Mouse (Mus musculus): ENCODE results near the gene Gne. TPM values are rescaled to one million over a fixed set of nuclear protein-coding genes. Genes with fewer than 3 reads are reported as not detected.

The Gne gene
- 10 to 100 TPM in 1 of 2 experiments, 1 to 10 TPM in 1; 9.5 to 12.4 TPM for total RNA-seq (2021)
- long read RNA-seq, experiment 1, transcript Gne-202 (12 exons, 2,920 nt) = major isoform, 9 of 13 reads
- long read RNA-seq, experiment 1, partial matches to known transcripts = 2 of 13 reads
- long read RNA-seq, experiment 1, other reads (novel, unspliced or antisense) = 2 of 13 reads
- long read RNA-seq, experiment 2, transcript Gne-202 (12 exons, 2,920 nt) = major isoform, 5 of 11 reads
- long read RNA-seq, experiment 2, partial matches to known transcripts = 1 of 11 reads
- long read RNA-seq, experiment 2, other reads (novel, unspliced or antisense) = 5 of 11 reads

DNA sequence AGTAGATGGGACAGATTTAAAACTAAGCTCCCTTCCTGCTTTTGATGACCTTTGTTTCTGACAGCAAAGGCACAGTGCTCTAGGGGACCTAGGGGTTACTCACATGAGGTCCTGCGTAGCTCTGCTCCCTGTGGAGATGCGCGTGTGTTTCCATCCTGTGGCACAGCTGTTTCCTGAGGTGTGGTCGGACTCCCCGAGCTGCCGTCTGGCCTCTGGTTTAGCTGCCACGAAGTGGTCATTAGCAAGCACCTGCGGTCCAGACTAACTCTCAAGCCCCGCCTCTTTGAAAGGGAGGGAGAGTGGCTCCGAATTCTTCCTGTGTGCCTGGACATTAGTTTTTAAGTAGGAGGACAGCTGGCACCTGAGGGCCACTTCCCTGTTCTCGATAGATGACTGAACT lies at the start of gene Gne:
Gne (minus strand) TSS at position 233 of the 400 bp plus-strand sequence.
- DNase-seq (ENCODE audit: low spot score) = no peak

DNA sequence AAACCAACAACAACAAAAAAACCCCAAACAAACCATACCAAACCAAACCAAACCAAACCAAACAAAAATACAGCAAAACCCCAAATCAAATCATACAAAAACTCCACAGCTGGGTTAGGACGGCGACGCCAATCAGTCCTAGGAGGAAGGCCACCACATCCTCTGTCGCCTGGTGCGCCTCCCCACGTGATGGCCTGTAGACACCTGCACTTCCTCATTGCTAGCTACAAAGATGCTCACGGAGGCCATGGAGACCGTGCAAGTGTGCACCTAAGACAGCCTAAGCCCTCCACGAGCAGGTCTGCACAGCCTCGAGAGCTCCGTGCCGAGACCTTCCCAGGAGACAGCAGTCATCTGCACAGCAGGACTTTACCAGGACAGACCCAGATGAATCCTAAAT lies 42.8 kb upstream of the Gne start:
- no peak for DNase-seq (ENCODE audit: low spot score)

- DNase-seq (ENCODE audit: low spot score) = peak; percentile 54
Observed at GRCm38 (mm10) chr4:44119410-44120201, 35.6 kb upstream of the Gne start.

- no peak for DNase-seq (ENCODE audit: low spot score)
Observed at GRCm38 (mm10) chr4:44115046-44115445, 31.1 kb upstream of the Gne start.

DNA sequence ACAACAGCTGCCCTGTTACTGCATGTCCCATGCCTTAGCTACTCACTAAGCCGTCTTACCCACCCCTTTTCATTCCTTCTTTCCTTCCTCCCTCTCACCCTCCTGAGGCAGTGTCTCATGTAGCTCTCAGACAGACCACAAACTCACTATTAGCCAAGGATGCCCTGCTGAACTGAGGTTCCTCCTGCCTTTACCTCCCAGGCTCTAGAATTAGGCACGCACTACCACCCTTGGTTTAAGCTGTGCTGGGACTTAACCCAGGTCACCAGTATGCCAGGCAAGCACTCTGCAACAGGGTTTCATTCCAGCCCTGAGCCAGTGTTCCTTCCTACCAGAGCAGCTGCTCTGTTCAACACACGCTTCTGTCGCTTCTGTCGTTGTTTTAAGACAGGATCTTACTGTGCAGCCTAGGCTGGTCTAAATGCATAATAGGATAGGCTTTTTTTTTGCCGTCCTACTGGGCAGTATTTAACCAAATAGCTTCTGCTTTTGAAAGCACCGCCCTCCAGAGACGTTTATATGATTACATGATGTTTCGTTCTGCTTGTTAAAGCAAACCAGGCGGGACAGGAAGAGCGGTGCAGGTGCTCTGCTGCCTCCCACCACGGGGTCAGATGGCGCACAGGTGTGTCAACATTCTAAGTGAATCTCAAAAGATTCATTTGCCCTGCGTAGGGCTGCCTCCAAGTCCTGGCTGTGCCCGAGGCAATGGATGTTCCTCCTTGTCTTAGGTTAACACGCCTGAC lies 29.6 kb upstream of the Gne start:
- no peak for DNase-seq (ENCODE audit: low spot score)

GRCm38 (mm10) chr4:44112741-44113140 lies 28.8 kb upstream of the Gne start:
- DNase-seq (ENCODE audit: low spot score) = no peak

DNA sequence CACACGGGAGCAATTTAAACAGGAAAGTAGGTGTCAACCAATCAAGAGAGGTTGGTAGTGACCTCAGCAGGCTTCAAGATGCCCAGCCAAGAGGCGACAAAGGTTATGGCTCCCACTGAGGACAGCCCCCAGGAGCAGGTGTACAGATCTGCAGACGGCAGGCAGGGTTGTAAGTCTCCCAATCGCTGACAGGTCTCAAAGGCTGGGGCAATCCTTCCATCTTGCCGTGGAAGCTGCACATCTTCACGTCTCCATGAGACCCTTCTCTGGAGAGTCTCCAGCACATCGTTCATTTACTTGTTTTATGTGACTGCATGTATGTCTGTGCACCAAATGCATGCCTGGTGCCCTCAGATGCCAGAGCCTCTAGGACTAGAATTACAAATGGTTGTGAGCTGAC lies 26.8 kb upstream of the Gne start:
- DNase-seq (ENCODE audit: low spot score) = no peak

DNA sequence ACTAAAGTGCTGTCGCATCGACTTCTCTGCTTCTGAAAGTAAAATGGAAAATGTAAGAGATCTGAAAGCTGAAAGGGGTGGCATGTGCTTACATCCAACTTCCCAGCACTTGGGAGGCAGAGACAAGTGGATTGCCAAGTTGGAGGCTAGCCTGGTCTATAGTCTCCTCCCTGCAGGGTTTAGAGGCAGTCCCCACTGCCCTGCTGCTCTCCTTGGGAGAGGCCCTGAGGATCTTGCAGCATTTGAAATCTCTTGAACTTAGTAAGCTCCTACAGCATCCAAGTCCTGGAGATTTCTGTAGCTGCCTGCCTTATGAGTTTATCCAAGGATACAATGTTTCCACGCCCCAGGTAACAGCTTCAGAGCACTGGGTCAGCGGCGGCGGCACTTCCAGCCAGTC lies 24.3 kb upstream of the Gne start:
- DNase-seq (ENCODE audit: low spot score) = no peak

DNA sequence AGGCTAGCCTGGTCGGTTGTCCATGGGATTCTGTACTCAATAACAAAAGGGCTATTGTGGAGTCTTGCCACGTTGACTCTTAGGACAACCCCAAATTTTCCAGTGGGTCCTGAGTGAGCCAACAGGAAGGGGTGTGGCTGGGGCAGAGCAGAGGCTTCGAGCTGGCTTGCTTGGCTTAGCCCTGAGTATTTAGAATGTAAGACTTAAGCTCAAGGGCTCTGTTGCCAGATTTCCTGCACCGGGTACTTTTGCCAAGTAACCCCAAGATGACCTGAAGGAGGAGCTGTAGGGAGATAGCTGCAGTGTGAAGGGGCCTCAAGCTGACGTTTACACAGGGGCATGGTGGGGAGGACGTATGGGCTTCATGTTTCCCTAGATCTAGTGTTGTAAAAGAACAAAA lies 23.4 kb upstream of the Gne start:
- no peak for DNase-seq (ENCODE audit: low spot score)

DNA sequence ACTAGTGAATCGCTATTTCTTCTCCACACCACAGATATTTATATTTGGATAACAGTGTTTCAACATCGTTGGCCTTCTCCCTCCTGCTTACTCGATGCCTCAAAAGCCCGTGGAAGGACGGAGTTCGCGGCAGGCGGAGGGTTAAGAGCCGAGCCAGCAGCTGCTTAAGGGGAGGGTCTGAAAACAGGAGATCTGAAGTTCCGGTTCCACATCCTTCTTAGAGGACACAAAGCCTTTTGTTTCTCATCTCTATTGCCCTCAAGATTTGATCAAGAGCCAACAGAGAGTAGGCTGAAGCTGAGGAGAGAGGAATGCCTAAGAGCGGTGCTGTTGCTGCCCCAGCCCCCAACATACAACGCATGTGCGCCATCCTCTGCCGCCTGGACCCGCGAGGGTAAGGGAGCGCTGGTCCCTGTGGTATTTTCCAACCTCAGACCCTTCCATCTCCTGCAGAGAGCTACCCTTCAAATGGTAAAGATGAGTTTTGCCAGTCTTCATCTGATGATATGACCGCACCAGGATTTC lies 22.4 kb upstream of the Gne start:
- DNase-seq (ENCODE audit: low spot score) = no peak

DNA sequence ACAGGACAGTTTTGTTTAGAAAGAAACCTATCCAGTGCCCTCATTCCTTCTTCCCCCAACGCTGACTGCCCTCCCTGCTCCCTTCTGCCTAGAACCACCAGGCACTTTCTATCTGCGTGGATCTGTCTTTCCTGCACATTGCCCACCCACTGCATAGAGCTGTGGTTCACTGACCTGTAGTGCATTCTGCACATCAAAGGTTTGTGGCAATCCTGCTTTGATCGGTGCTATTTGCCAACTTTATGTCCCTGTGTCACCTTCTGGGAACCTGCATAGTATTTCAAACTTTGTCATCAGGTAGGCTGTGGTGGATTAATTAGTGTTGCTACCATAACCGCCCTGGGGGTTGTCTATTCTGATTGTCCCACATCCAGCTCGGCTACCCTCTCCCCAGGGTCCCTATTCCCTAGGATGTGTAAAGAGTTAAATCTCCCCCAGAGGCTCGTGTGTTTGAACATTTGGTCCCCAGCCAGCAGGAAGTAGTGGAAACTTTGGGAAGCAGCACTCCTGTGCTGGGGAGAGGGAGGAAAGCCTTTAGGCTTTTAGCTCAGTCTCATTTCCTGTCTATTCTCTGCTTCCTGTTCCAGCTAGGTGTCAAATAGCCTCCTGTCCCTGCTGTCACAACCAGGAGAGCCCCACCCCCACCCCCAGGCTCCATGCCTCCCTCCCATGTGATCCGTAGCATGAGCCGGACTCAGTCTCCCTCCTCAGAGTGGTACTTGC lies 20.4 kb upstream of the Gne start:
- DNase-seq (ENCODE audit: low spot score) = no peak

- DNase-seq (ENCODE audit: low spot score) = no peak
Observed at GRCm38 (mm10) chr4:44103620-44104019, 19.6 kb upstream of the Gne start.

- DNase-seq (ENCODE audit: low spot score) = no peak
Observed at GRCm38 (mm10) chr4:44097576-44098335, 13.8 kb upstream of the Gne start.

DNA sequence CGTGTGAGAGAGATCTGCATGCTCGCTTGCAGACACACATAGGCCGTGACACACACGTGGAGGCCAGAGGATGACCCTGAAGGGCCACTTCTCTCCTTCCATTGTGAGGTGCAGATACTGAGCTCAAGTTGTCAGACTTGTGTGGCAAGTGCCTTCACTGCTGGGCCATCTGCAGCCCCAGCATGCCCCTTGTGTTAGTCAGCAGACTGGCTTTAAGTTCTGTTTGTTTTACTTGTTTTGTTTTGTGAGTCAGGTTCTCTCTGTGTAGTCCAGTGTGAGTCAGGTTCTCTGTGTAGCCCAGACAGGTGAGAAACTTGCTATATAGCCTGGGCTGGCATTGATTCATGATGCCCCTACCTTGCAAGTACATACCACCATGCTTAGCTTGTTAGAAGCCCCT lies 10.5 kb upstream of the Gne start:
- no peak for DNase-seq (ENCODE audit: low spot score)

GRCm38 (mm10) chr4:44092359-44092758 lies 8.4 kb upstream of the Gne start:
- no peak for DNase-seq (ENCODE audit: low spot score)

DNA sequence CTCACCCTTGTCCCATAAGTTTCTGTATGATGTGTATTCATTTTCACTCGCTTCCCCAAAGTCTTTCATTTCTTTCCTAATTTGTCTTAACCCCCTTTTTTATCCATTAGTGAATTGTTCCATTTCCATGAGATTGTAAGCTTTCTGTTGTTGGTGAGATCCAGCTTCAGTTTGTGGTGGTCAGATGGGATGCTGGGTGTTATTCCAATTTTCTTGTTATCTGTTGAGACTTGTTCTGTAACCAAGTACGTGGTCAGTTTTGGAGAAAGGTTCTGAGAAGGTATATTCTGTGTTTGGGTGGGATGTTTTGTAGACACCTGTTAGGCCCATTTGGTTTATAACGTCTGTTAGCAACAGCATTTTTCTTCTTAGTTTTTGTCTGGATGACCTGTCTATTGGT lies 1.6 kb upstream of the Gne start:
- no peak for DNase-seq (ENCODE audit: low spot score)

DNA sequence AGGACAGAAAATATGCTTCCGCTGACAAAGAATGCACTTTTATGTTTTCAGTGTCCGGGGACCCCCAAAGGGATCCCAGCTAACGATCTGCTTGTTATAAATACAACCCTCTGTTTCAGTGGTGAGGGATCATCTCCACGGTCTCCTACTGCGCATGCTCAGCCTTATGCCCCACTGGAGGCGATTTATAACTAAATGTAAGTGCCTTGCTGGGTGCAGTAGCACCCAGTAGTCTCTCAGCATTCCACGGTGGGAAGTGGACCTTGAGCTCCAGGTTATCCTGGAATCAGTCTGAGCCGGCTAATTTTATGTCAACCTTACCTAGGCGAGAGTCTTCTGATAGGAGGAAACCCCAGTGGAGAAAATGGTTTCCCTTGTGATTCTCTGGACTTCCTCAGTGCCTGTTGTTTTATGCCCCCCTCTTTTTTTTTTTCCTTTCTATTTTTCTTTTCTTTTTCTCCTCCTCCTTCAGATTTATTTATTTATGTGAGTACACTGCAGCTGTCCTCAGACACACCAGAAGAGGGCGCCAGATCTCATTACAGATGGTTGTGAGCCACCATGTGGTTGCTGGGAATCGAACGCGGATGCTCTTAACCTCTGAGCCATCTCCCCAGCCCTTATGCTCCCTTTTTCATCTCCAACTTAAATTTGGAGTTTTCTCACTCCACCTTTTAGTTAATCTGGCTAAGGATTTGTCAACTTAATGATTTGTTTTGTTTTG lies 787 bp upstream of the Gne start:
- no peak for DNase-seq (ENCODE audit: low spot score)

DNA sequence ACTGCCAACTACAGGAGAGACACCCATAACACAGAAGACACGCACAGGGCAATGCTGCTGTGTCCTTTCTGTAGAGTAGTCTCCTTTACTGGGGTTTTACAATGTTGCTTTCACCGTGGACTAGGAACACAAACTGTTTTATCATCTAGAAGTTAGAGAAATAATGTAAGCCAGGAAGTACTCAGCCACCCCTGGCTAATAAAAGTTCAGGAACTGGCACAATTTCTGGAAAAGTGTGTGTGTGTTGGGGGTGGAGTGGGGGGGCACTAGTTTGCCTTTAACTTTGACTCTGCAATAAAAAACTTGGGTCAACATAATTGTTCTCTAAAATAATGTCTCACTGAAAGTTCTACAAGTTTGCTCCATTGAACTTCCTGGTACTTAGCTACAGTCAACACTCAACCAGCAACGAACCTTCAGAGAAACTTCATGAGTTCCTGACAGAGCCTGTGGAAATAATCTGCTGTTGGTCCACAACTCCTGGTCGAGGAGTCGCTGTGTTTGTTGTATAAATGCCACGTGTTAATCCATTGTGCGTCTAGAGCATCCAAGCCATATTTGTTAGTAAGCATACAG lies 5.5 kb downstream of the Gne start:
- DNase-seq (ENCODE audit: low spot score) = no peak

DNA sequence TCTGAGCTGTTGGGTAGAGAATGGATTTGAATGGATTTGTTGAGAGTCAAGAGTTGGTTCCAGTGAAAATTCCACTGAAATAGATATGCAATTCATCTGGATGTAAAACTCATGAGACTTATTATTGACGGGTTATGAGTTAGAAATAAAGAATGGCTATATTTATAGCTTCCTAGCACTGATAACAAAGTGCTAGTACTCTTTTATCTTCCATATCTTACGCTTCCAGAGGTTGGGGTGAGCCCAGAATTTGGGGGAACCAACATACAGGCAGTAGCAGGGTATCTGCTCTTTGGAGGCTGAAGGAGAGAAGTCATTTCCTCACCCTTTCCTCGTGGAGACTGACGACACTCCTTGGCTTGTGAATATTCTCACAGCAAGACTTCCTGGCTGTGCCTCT lies 9.6 kb downstream of the Gne start:
- DNase-seq (ENCODE audit: low spot score) = no peak

DNA sequence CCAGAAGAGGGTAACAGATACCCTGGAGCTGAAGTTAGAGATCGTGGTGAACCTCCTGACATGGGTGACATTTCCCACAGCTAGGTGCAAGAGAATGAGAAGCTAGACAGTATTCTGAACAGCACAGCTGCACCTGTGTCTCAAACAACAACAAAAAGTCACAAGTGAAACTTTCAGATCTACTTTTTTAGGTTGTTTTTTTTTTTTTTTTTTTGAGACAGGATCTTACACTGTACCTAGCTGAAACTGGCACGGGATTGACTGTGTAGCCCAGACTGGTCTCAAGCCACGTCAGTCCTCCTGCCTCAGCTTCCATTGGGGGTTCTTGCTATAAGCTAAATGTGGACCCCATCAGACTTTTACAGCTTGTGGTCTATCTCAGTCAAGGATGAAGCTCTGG lies 10.2 kb downstream of the Gne start:
- DNase-seq (ENCODE audit: low spot score) = no peak

Data from gastrocnemius, adult 18-20 months (tissue).